Mouse (Mus musculus) T-cell, adult 66 days (primary cell): ENCODE data around the gene Olfr1234. TPM values are rescaled to one million over a fixed set of nuclear protein-coding genes. Genes with fewer than 3 reads are reported as not detected.

ENCODE experiments used
- total RNA-seq, 2 experiments: library from RNA; stranded (reverse); gene quantifications; 3 replicates in 1 of 2; 4 replicates in 1 of 2; pipeline ENCODE4 v1.2.4; 2023

Olfr1234 gene
- total RNA-seq, result not detected

DNA sequence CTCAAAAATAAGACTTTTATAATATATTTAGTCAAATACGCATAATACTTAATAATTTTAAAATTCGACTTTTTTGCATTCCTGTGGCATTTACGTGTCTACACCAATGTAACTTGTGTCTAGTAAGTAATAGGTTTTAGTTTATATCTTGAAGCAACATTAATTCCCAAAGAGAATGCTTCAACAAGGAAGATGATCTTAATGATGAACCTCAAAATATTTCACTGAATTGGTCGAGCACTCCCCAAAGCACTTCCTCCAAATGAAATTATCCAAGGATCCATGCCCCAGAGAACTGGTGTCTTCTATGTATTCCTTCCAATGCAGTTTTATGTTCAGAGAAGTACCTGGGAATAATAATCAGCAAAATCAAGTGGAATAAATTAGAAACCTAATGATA is at the start of gene Olfr1234:
Olfr1234 (minus strand) TSS at position 101 of the 400 bp plus-strand sequence.

DNA sequence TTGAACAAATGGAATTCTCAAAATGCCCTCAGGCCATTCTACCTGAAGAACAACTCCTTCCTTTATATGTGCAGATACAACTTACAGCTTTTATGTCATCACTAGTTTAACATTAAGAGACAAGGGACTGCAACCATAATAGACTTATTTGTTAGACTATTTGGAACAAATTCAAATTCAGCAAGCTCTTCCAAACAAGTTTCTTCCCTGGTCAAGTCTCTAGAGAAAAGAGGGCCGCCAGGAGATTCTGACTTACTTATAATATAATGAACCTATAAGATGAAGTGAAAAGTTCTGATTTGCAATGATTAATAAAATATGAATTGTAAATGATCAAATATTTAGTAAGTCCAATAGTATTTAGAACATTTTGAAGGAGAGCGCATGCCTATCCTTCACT is 44.9 kb upstream of the Olfr1234 start, which contains the start of gene Olfr1238:
Olfr1238 (minus strand) TSS at position 101 of the 400 bp plus-strand sequence.

DNA sequence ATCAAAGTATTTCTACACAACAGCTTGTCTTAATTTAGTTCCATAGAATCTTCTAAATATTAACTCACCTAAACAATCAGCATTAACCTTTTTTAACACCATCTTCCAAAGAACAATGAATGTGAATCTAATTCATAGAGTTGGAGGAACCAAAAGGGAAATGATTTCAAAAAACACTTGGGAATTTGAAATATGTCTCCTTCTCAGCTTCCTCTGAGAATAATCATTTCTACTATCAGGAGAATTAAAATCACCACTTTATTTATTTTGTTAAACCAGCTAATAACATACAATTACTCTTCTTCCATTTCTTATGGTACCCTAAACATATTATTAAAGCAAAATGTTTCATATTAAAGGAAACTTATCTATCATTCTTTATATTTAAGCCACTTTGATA is 22.4 kb downstream of the Olfr1234 start, which contains the start of gene Olfr1233:
Olfr1233 (minus strand) TSS at position 101 of the 400 bp plus-strand sequence.

DNA sequence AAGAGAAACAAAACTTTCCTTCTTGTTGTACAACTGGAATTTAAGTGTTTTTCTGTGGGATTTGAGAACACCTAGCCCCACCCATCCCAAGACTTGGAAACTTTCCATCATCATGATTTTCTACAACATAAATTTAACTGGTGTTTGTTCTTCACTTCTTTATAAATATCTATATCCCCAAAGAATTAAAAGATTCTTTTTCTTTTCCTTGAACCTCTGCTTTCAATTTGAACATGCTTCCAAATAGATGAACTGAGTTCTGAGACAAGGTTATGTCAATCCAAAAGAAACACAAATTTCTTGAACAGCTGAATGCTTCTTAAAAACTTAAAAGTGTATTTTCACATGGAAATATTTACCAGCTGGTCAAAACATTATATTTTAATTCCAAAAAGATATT is 35.1 kb downstream of the Olfr1234 start, which contains the start of gene Olfr1232:
Olfr1232 (minus strand) TSS at position 101 of the 400 bp plus-strand sequence.

Other genes with a start within 250 kb of the Olfr1234 start
- gene Olfr1221, start 247.6 kb downstream of the Olfr1234 start, total RNA-seq, result not detected
- gene Olfr1222, start 231.8 kb downstream of the Olfr1234 start, total RNA-seq, result not detected
- gene Olfr1223, start 213.3 kb downstream of the Olfr1234 start, total RNA-seq, result not detected
- gene Olfr1224-ps1, start 200.8 kb downstream of the Olfr1234 start, total RNA-seq, result not detected
- not detected for gene Olfr1225, start 190.2 kb downstream of the Olfr1234 start, total RNA-seq
- not detected for gene Olfr1226, start 164.8 kb downstream of the Olfr1234 start, total RNA-seq
- not detected for gene Olfr1228, start 110.8 kb downstream of the Olfr1234 start, total RNA-seq
- gene Olfr1229, start 76.9 kb downstream of the Olfr1234 start, total RNA-seq, result not detected
- not detected for gene Olfr1230, start 67.6 kb downstream of the Olfr1234 start, total RNA-seq
- not detected for gene Olfr1231, start 57.8 kb downstream of the Olfr1234 start, total RNA-seq
- not detected for gene Olfr1232, start 35.2 kb downstream of the Olfr1234 start, total RNA-seq
- gene Olfr1233, start 22.5 kb downstream of the Olfr1234 start, total RNA-seq, result not detected
- not detected for gene Olfr1238, start 44.8 kb upstream of the Olfr1234 start, total RNA-seq
- not detected for gene Olfr1239, start 55.5 kb upstream of the Olfr1234 start, total RNA-seq
- gene Olfr1240, start 78.1 kb upstream of the Olfr1234 start, total RNA-seq, result not detected
- gene Olfr1241, start 122.3 kb upstream of the Olfr1234 start, total RNA-seq, result not detected
- gene Olfr1242, start 133.5 kb upstream of the Olfr1234 start, total RNA-seq, result not detected
- gene Olfr1243, start 166.6 kb upstream of the Olfr1234 start, total RNA-seq, result not detected
- not detected for gene Olfr1245, start 213.6 kb upstream of the Olfr1234 start, total RNA-seq
- not detected for gene Olfr1246, start 228.3 kb upstream of the Olfr1234 start, total RNA-seq
- under 1 TPM in 1 of 2 experiments, not detected in 1; 0.09 TPM for gene Olfr1247, start 249.3 kb upstream of the Olfr1234 start, total RNA-seq